Mouse (Mus musculus): ENCODE results near the gene Cacna1g. TPM values are rescaled to one million over a fixed set of nuclear protein-coding genes. Genes with fewer than 3 reads are reported as not detected.
A peak's percentile ranks its signal among the peaks of the same experiment; 100 is the strongest.

The Cacna1g gene
- total and polyA plus RNA-seq, 2 experiments from 2014 or later: 13.2 to 94.6 TPM

- no peak overlapping the region for H3K4me3 ChIP-seq (ENCODE audit: low read depth, low read length)
- H3K9ac ChIP-seq (replicated peaks; ENCODE audit: low read length, poor library complexity, severe bottlenecking): no peak overlapping the region
- H3K4me2 ChIP-seq (ENCODE audit: low read depth, low read length, poor library complexity, severe bottlenecking): no peak overlapping the region
- peaks cover 3% of the 10 kb centered on the region; the same call in 1 of the 2 replicates for H3K4me1 ChIP-seq (ENCODE audit: insufficient read depth, low read length)
- DNase-seq (ENCODE audit: low spot score) (no peak), ATAC-seq (ENCODE audit: low FRiP score) (no peak)
- no peaks in the 10 kb centered on the region for H3K9me3 ChIP-seq (ENCODE audit: low read length)
- no peak overlapping the region for H3K27ac ChIP-seq (ENCODE audit: low read depth, low read length)
- H3K36me3 ChIP-seq (ENCODE audit: insufficient read depth, low read length): peaks cover 3% of the 10 kb centered on the region; the same call in 1 of the 2 replicates
- no peak for TF ChIP-seq CTCF (IDR thresholded peaks at IDR 0.05)
- WGBS: 69% methylated on average over 12 of the region's 12 CpGs
- no peaks in the 10 kb centered on the region for H3K27me3 ChIP-seq (ENCODE audit: insufficient read depth, low read length)
Observed at GRCm38 (mm10) chr11:94451091-94451773, 22.8 kb downstream of the Cacna1g start.

- TF ChIP-seq CTCF (IDR thresholded peaks at IDR 0.05): no peak
- H3K4me1 ChIP-seq (ENCODE audit: insufficient read depth, low read length): peaks cover 3% of the 10 kb centered on the region; the same call in 1 of the 2 replicates
- no peaks in the 10 kb centered on the region for H3K27me3 ChIP-seq (ENCODE audit: insufficient read depth, low read length)
- no peaks in the 10 kb centered on the region; the same call in 1 of the 2 replicates for H3K36me3 ChIP-seq (ENCODE audit: insufficient read depth, low read length)
- ATAC-seq (ENCODE audit: low FRiP score) (no peak), DNase-seq (ENCODE audit: low spot score) (no peak)
- H3K9ac ChIP-seq (replicated peaks; ENCODE audit: low read length, poor library complexity, severe bottlenecking): no peak overlapping the region
- H3K4me2 ChIP-seq (ENCODE audit: low read depth, low read length, poor library complexity, severe bottlenecking): no peak overlapping the region
- 43% methylated on average over 5 of the region's 5 CpGs for WGBS
- H3K27ac ChIP-seq (ENCODE audit: low read depth, low read length): no peak overlapping the region
- H3K9me3 ChIP-seq (ENCODE audit: low read length): no peaks in the 10 kb centered on the region
- no peak overlapping the region for H3K4me3 ChIP-seq (ENCODE audit: low read depth, low read length)
Observed at GRCm38 (mm10) chr11:94449886-94450285, 24.1 kb downstream of the Cacna1g start.

DNA sequence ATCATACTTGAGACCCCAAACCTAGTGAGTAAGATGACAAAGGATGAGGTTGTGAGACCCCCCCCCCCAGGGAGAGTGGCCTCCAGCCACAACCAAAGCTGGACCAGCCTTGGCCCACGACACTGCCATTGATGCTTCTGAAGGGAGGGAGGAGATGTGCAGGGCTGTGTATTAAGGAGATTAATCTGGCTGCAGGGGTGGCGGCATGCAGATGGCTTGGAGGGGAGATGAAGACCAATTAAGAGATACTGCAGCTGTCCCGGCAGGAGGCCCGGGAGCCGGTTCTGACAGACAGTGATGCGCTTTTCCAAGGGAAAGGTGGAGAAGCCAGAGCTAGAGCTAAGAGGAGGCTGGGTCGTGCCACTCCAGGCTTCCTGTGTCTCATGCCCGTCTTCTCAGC lies 24.8 kb downstream of the Cacna1g start:
- TF ChIP-seq CTCF (IDR thresholded peaks at IDR 0.05): no peak
- 22% methylated on average over 7 of the region's 8 CpGs for WGBS
- Histone ChIP-seq H3K4me1 (ENCODE audit: insufficient read depth, low read length) (peaks cover 3% of the 10 kb centered on the region; the same call in 1 of the 2 replicates), H3K27ac (ENCODE audit: low read depth, low read length) (0 out of 2 replicates have a peak overlapping the region, but pooled peaks have one; percentile 32), H3K9me3 (ENCODE audit: low read length) (no peaks in the 10 kb centered on the region), H3K9ac (replicated peaks; ENCODE audit: low read length, poor library complexity, severe bottlenecking) (no peak overlapping the region), H3K4me2 (ENCODE audit: low read depth, low read length, poor library complexity, severe bottlenecking) (no peak overlapping the region), H3K4me3 (ENCODE audit: low read depth, low read length) (no peak overlapping the region), H3K36me3 (ENCODE audit: insufficient read depth, low read length) (no peaks in the 10 kb centered on the region; the same call in 1 of the 2 replicates), H3K27me3 (ENCODE audit: insufficient read depth, low read length) (no peaks in the 10 kb centered on the region)
- ATAC-seq (ENCODE audit: low FRiP score) (no peak), DNase-seq (ENCODE audit: low spot score) (peak; percentile 39)

DNA sequence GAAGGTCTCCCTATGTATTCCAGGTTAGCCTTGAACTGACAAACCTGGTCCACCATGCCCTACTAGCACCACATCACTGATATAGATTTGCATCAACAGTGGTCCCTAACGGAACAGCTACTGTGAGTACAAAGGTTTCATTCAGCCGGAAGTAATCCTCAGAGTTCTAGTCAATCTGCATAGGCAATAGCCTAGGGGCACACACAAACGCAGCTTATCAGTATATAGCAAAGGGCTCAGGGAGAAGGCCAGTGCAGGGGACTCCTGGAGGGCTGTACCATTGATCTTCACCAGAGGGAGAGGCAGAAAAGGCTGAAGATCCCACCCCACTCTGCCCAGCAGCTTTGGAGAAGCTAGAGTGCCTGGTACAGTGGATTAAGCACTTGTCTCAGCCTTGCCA lies 27.0 kb downstream of the Cacna1g start:
- Histone ChIP-seq H3K27ac (ENCODE audit: low read depth, low read length) (no peak overlapping the region), H3K9me3 (ENCODE audit: low read length) (no peaks in the 10 kb centered on the region), H3K9ac (replicated peaks; ENCODE audit: low read length, poor library complexity, severe bottlenecking) (no peak overlapping the region), H3K4me2 (ENCODE audit: low read depth, low read length, poor library complexity, severe bottlenecking) (no peak overlapping the region), H3K27me3 (ENCODE audit: insufficient read depth, low read length) (no peaks in the 10 kb centered on the region), H3K36me3 (ENCODE audit: insufficient read depth, low read length) (peaks cover 4% of the 10 kb centered on the region; the same call in 1 of the 2 replicates), H3K4me3 (ENCODE audit: low read depth, low read length) (no peak overlapping the region), H3K4me1 (ENCODE audit: insufficient read depth, low read length) (peaks cover 3% of the 10 kb centered on the region; the same call in 1 of the 2 replicates)
- no peak for TF ChIP-seq CTCF (IDR thresholded peaks at IDR 0.05)
- WGBS: 14% methylated on average over 3 of the region's 3 CpGs
- no peak for ATAC-seq (ENCODE audit: low FRiP score)
- no peak for DNase-seq (ENCODE audit: low spot score)

DNA sequence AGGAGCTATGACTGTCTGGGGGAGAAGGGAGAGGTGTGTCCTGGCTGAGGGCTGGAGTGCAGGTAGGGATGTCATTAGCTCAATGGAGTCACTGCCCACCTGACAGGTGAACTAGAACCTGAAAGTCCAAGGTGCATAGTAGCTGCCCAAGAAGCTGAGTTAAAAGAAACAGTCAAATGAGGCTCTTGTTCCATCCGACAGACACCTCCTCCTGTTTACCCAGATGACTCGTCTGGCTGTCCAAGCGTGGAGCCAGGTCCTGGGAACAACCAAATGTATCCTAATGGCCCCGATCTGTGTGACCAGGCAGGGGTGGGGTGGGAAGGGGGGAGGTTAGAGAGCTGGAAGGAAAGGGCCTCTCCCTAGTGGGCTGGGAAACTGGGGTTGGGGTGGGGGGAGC lies 28.7 kb downstream of the Cacna1g start:
- Histone ChIP-seq H3K4me1 (ENCODE audit: insufficient read depth, low read length) (peaks cover 15% of the 10 kb centered on the region; the same call in 1 of the 2 replicates), H3K9me3 (ENCODE audit: low read length) (no peaks in the 10 kb centered on the region), H3K4me3 (ENCODE audit: low read depth, low read length) (no peak overlapping the region), H3K4me2 (ENCODE audit: low read depth, low read length, poor library complexity, severe bottlenecking) (no peak overlapping the region), H3K27ac (ENCODE audit: low read depth, low read length) (no peak overlapping the region), H3K9ac (replicated peaks; ENCODE audit: low read length, poor library complexity, severe bottlenecking) (no peak overlapping the region), H3K27me3 (ENCODE audit: insufficient read depth, low read length) (no peaks in the 10 kb centered on the region), H3K36me3 (ENCODE audit: insufficient read depth, low read length) (peaks cover 4% of the 10 kb centered on the region; the same call in 1 of the 2 replicates)
- no peak for DNase-seq (ENCODE audit: low spot score)
- no peak for ATAC-seq (ENCODE audit: low FRiP score)
- WGBS: 39% methylated on average over 4 of the region's 4 CpGs
- no peak for TF ChIP-seq CTCF (IDR thresholded peaks at IDR 0.05)

GRCm38 (mm10) chr11:94444829-94445228 lies 29.2 kb downstream of the Cacna1g start:
- no peak overlapping the region for H3K4me2 ChIP-seq (ENCODE audit: low read depth, low read length, poor library complexity, severe bottlenecking)
- no peak for TF ChIP-seq CTCF (IDR thresholded peaks at IDR 0.05)
- H3K4me3 ChIP-seq (ENCODE audit: low read depth, low read length): no peak overlapping the region
- WGBS: 45% methylated on average over 5 of the region's 5 CpGs
- no peak overlapping the region for H3K27ac ChIP-seq (ENCODE audit: low read depth, low read length)
- H3K27me3 ChIP-seq (ENCODE audit: insufficient read depth, low read length): no peaks in the 10 kb centered on the region
- no peaks in the 10 kb centered on the region for H3K9me3 ChIP-seq (ENCODE audit: low read length)
- H3K9ac ChIP-seq (replicated peaks; ENCODE audit: low read length, poor library complexity, severe bottlenecking): no peak overlapping the region
- no peak for ATAC-seq (ENCODE audit: low FRiP score)
- peaks cover 15% of the 10 kb centered on the region; the same call in 1 of the 2 replicates for H3K4me1 ChIP-seq (ENCODE audit: insufficient read depth, low read length)
- H3K36me3 ChIP-seq (ENCODE audit: insufficient read depth, low read length): 0 out of 2 replicates have a peak, but pooled peaks cover 4% of the 10 kb centered on the region
- DNase-seq (ENCODE audit: low spot score): no peak

Data from midbrain, postnatal 0 days (tissue).